Mouse (Mus musculus) 3134 (cell line): ENCODE data around the gene Tgfb1i1.

ENCODE experiments used
- DNase-seq: peaks from one replicate; pipeline ENCODE4 v3.0.0-alpha.2; 2011; ENCODE audit warnings: low spot score; ENCODE audit not compliant: insufficient read length; ENCODE audit errors: extremely low read depth

The Tgfb1i1 gene

GRCm38 (mm10) chr7:128246496-128247391 lies at the start of gene Tgfb1i1:
Gene Tgfb1i1 (plus strand): TSS chr7:128246812.
- DNase-seq, result peak; percentile 75

GRCm38 (mm10) chr7:128201607-128202006 lies 45.0 kb upstream of the Tgfb1i1 start:
- no peak for DNase-seq

GRCm38 (mm10) chr7:128203071-128203470 lies 43.5 kb upstream of the Tgfb1i1 start:
- no peak for DNase-seq

GRCm38 (mm10) chr7:128204179-128204578 lies 42.4 kb upstream of the Tgfb1i1 start:
- no peak for DNase-seq

- DNase-seq, result no peak
Observed at GRCm38 (mm10) chr7:128205695-128206094, 40.9 kb upstream of the Tgfb1i1 start.

GRCm38 (mm10) chr7:128206152-128206551 lies 40.5 kb upstream of the Tgfb1i1 start, which contains the start of gene Cox6a2:
Gene Cox6a2 (minus strand): TSS chr7:128206387.
- DNase-seq, result no peak

- DNase-seq, result no peak
Observed at GRCm38 (mm10) chr7:128208187-128208586, 38.4 kb upstream of the Tgfb1i1 start.

- no peak for DNase-seq
Observed at GRCm38 (mm10) chr7:128209826-128210225, 36.8 kb upstream of the Tgfb1i1 start.

GRCm38 (mm10) chr7:128219952-128220351 lies 26.7 kb upstream of the Tgfb1i1 start:
- DNase-seq, result no peak

GRCm38 (mm10) chr7:128220936-128221335 lies 25.7 kb upstream of the Tgfb1i1 start:
- DNase-seq, result no peak

- no peak for DNase-seq
Observed at GRCm38 (mm10) chr7:128231741-128232140, 14.9 kb upstream of the Tgfb1i1 start.

- no peak for DNase-seq
Observed at GRCm38 (mm10) chr7:128234796-128235195, 11.8 kb upstream of the Tgfb1i1 start.

- no peak for DNase-seq
Observed at GRCm38 (mm10) chr7:128235481-128235880, 11.1 kb upstream of the Tgfb1i1 start.

GRCm38 (mm10) chr7:128236426-128236825 lies 10.2 kb upstream of the Tgfb1i1 start:
- DNase-seq, result no peak

- DNase-seq, result peak; percentile 87
Observed at GRCm38 (mm10) chr7:128236856-128237592, 9.6 kb upstream of the Tgfb1i1 start, which contains the start of gene Armc5. Gene Armc5 (plus strand): TSS chr7:128237342.

GRCm38 (mm10) chr7:128237593-128237926 lies 9.1 kb upstream of the Tgfb1i1 start:
- no peak for DNase-seq

GRCm38 (mm10) chr7:128237927-128238778 lies 8.5 kb upstream of the Tgfb1i1 start, which contains the start of gene 9130023H24Rik:
Gene 9130023H24Rik (minus strand): TSS chr7:128238031.
- DNase-seq, result peak; percentile 99

- DNase-seq, result no peak
Observed at GRCm38 (mm10) chr7:128238991-128239390, 7.6 kb upstream of the Tgfb1i1 start.

GRCm38 (mm10) chr7:128240131-128240784 lies 6.4 kb upstream of the Tgfb1i1 start:
- DNase-seq, result no peak

GRCm38 (mm10) chr7:128242331-128242730 lies 4.3 kb upstream of the Tgfb1i1 start:
- DNase-seq, result no peak
